Mouse (Mus musculus): ENCODE results near the gene I830077J02Rik. TPM values are rescaled to one million over a fixed set of nuclear protein-coding genes. Genes with fewer than 3 reads are reported as not detected.

Gene I830077J02Rik
- polyA plus RNA-seq, 1 experiment from 2014 or later: 1.5 TPM

DNA sequence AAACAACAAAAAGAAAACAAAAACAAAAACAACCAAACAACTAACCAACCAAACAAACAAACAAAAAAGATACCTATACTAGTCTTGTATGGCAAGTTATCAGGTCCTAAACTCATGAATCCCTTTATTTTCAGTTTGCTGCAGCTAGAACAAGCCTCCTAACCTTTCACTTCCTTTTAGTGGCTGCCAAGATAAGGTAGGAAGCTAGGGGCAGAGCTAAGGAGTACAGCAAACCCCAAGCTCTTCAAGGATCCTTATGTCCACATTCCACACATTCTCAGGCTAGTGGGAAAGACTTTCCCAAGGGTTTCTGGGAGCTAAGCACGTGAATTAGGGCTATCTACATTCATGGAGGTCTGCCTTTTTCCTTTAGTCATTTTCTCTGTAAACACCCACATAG is 17.2 kb downstream of the I830077J02Rik start:
- Histone ChIP-seq H3K4me1 (replicated peaks) (no peaks in the 10 kb centered on the region), H3K27ac (no peak overlapping the region), H3K4me2 (replicated peaks) (no peak overlapping the region), H3K4me3 (replicated peaks) (no peak overlapping the region), H3K36me3 (no peaks in the 10 kb centered on the region), H3K9ac (no peak overlapping the region), H3K9me3 (no peaks in the 10 kb centered on the region), H3K27me3 (replicated peaks) (no peaks in the 10 kb centered on the region)
- WGBS: 15% methylated on average over 1 of the region's 1 CpGs
- ATAC-seq: no peak

DNA sequence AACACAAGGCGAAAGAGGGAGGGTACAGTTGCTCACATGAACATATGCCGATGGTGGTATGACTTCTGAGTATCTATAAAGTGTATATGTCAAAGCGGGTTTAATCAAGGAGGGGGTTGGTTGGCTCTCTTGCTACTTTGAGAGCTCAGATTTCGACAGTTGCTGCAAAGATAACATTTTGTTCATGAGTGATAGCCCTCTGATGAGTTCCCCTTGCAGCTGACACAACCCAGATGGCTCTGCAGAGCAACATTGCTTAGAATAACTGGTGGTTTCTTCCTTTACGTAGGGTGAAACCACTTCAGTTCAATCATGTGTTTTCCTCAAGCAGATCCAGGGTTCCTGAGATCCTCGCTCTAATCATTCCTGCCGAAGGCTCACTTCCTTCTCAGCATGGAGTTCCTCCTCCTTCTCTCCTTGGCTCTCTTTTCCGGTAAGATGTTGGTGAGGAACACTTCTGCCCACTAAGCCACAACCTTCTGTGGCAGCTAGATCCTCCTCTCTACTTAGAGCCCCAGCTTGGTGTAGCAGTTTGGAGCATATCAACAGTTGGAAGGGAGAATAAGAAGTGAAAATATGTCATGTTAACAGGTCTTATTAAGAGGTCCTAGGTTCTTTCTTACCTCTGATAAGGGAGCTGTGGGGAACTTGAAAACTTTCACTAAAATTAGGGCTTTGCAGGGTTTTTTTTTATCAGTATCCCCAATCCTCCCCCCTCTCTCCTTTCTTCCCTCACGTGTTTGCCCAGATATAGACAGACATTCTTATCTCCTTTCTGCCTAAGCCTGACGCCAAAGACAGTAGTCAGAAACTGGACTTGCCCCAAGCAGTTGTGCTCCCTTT is 18.4 kb downstream of the I830077J02Rik start:
- Histone ChIP-seq H3K9ac (no peak overlapping the region), H3K27me3 (replicated peaks) (no peaks in the 10 kb centered on the region), H3K4me1 (replicated peaks) (no peaks in the 10 kb centered on the region), H3K36me3 (no peaks in the 10 kb centered on the region), H3K27ac (no peak overlapping the region), H3K4me2 (replicated peaks) (no peak overlapping the region), H3K4me3 (replicated peaks) (no peak overlapping the region), H3K9me3 (no peaks in the 10 kb centered on the region)
- no peak for ATAC-seq
- 46% methylated on average over 10 of the region's 10 CpGs for WGBS

DNA sequence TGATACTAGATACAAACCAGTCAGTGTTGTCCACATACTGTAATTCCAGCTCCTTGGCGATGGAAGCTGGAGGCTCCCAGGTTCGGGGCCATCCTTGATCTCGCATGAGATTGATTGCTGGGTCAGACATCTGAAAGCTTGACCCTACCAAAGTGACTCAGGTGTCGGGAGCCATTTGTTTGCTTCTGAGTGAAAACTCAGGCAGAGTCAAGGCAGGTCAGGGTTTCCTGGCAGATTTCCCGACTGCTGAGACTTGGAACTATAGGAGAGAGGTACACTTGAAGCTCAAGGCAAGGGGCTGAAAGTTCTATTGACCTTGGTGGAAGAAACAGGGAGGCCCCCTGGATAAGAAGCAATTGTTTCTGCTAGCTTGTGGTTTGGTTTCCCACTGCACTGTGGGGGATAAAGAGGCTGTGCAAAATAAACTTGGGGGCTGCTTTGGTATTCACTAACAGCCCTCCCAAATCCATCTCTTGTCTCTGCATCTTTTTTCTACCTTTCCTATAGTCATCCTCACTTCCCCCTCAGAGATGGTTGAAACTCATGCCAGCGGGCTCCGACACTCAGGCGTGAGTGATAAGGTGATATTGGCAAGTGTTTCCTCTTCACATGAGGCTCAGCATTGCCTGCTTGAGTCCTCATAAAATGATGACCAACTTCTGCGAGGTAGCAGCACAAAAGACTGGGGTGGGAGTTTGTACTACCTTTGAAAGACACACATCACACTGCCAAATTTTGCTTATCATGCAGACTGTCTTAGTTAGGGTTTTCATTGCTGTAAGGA is 20.2 kb downstream of the I830077J02Rik start:
- Histone ChIP-seq H3K4me2 (replicated peaks) (no peak overlapping the region), H3K4me3 (replicated peaks) (no peak overlapping the region), H3K4me1 (replicated peaks) (no peaks in the 10 kb centered on the region), H3K9me3 (no peaks in the 10 kb centered on the region), H3K36me3 (no peaks in the 10 kb centered on the region), H3K9ac (no peak overlapping the region), H3K27me3 (replicated peaks) (no peaks in the 10 kb centered on the region), H3K27ac (no peak overlapping the region)
- no peak for ATAC-seq
- 67% methylated on average over 9 of the region's 9 CpGs for WGBS

DNA sequence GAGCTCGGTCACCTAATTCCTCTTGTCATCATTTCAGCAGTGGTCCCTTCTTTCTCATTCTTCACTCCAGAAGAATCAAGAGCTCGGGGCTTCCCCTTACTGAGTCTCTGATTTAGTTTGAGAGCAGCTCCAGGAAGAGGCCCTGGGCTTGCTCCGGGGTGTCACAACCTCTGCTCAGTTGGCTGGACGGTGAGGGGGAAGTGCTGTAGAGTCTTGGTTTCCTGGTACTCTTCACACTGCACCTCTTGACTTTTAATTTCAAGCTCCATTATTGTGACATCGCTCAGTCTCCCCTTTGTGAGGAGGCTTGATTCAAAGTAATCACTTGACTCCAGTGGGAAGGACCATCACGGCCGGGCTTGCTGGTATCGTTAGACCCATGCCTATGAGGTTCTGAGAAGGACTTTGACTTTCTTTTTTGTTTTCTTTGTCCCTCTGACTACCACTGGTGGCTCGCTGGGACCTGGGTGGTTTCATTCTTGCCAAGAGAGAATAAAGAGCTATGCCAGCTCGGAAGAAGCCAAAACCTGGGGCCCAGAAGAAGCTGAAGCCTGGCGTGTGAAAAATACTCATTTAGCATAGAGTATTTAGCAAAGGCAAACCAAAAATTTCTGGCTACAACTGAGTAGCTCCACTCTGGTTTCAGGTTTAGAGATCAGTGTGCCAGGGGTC is 21.8 kb downstream of the I830077J02Rik start:
- WGBS: 79% methylated on average over 11 of the region's 11 CpGs
- Histone ChIP-seq H3K27me3 (replicated peaks) (no peaks in the 10 kb centered on the region), H3K4me1 (replicated peaks) (no peaks in the 10 kb centered on the region), H3K4me2 (replicated peaks) (no peak overlapping the region), H3K36me3 (no peaks in the 10 kb centered on the region), H3K9ac (no peak overlapping the region), H3K27ac (no peak overlapping the region), H3K9me3 (no peaks in the 10 kb centered on the region), H3K4me3 (replicated peaks) (no peak overlapping the region)
- ATAC-seq: no peak

DNA sequence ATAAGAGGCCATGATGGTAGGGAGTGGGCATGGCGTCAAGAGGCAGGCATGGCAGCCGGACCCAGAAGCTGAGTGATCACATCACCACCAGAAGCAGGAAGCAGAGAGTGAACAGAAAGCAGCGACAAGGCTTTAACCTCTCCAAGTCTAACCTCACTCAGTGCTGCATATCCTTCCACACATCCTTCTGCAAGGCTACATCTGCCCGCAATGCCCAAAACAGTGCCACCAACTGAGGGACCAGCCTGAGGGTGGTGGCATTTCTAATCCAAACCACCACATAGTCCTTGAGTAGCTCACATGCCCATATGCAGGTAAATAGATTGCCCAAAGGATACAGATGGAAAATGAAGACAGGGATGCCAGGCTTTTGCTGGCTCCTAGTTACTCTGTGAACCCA is 23.5 kb downstream of the I830077J02Rik start:
- WGBS: 96% methylated on average over 4 of the region's 4 CpGs
- no peaks in the 10 kb centered on the region for H3K4me1 ChIP-seq (replicated peaks)
- no peak for ATAC-seq
- no peaks in the 10 kb centered on the region for H3K36me3 ChIP-seq
- H3K9ac ChIP-seq: no peak overlapping the region
- H3K9me3 ChIP-seq: no peaks in the 10 kb centered on the region
- no peaks in the 10 kb centered on the region for H3K27me3 ChIP-seq (replicated peaks)
- no peak overlapping the region for H3K4me2 ChIP-seq (replicated peaks)
- H3K4me3 ChIP-seq (replicated peaks): no peak overlapping the region
- H3K27ac ChIP-seq: no peak overlapping the region

DNA sequence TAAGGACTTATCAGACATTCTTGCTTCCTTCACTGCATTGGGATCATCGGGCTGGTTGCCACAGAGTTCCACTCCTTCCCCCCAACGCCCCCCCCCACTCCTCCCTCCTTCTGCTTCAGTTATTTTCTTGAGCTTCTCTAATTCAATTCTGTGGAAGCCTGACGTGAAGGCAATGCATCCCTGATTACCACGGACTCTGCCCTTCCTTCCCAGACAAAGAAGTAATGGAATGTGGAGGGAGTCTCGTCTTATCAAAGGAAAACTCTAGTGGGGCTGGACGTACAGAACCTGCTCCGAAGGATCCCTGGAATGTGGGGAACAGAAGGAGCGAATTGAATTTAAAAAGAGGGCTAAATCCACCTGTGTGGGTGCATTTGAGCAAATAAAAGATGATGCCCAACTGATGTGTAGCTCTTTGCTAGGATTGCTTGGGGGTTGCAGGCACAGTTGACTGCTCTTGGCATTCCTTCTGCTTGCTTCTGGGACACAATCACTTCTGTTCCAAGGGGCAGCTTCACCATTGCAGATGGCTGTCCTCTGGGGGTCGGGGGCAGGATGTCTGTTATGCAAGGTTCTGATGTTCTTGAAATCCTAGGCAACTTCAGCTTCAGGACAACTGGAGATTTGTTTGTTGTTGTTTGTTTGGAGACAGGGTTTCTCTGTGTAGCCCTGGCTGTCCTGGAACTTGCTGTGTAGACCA is 24.4 kb downstream of the I830077J02Rik start:
- Histone ChIP-seq H3K9me3 (no peaks in the 10 kb centered on the region), H3K27me3 (replicated peaks) (no peaks in the 10 kb centered on the region), H3K4me1 (replicated peaks) (no peaks in the 10 kb centered on the region), H3K36me3 (no peaks in the 10 kb centered on the region), H3K27ac (no peak overlapping the region), H3K4me3 (replicated peaks) (no peak overlapping the region), H3K9ac (no peak overlapping the region), H3K4me2 (replicated peaks) (no peak overlapping the region)
- ATAC-seq: no peak
- WGBS: 47% methylated on average over 9 of the region's 9 CpGs

DNA sequence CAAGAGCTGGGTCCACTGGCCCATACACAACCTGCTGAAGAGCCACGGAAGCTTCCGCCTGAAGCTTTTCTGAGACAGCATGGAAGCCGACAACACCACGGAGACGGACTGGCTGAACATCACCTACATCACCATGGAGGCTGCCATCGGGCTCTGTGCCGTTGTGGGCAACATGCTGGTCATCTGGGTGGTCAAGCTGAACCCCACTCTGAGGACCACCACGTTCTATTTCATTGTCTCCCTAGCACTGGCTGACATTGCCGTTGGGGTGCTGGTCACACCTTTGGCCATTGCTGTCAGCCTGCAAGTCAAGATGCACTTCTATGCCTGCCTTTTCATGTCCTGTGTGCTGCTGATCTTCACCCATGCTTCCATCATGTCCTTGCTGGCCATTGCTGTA is 27.7 kb downstream of the I830077J02Rik start:
- H3K36me3 ChIP-seq: no peaks in the 10 kb centered on the region
- H3K9me3 ChIP-seq: no peaks in the 10 kb centered on the region
- 91% methylated on average over 9 of the region's 9 CpGs for WGBS
- no peak overlapping the region for H3K4me3 ChIP-seq (replicated peaks)
- no peak overlapping the region for H3K9ac ChIP-seq
- no peaks in the 10 kb centered on the region for H3K27me3 ChIP-seq (replicated peaks)
- ATAC-seq: no peak
- H3K4me1 ChIP-seq (replicated peaks): no peaks in the 10 kb centered on the region
- no peak overlapping the region for H3K27ac ChIP-seq
- no peak overlapping the region for H3K4me2 ChIP-seq (replicated peaks)

DNA sequence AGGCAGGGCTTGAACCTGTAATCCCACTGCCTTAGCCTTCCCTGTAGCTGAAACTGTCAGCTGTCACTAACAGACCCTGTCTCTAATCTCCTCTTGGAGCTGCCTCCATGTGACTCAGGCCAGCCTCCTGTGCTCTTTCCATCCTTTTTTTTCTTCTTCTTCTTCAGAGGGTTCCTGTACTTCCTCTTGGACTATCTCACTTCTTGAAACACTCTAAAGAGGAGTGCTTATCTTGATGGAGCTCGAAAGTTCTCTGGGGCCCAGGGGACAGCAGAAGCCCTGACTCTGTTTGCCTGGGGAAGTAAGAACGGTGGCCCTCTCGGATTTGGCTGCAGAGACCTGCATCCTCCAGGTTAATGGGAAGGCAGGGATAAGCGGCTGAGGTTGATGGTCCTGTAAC is 28.3 kb downstream of the I830077J02Rik start:
- H3K9ac ChIP-seq: no peak overlapping the region
- no peaks in the 10 kb centered on the region for H3K36me3 ChIP-seq
- 57% methylated on average over 4 of the region's 4 CpGs for WGBS
- ATAC-seq: no peak
- no peaks in the 10 kb centered on the region for H3K27me3 ChIP-seq (replicated peaks)
- no peaks in the 10 kb centered on the region for H3K4me1 ChIP-seq (replicated peaks)
- no peaks in the 10 kb centered on the region for H3K9me3 ChIP-seq
- H3K27ac ChIP-seq: no peak overlapping the region
- no peak overlapping the region for H3K4me2 ChIP-seq (replicated peaks)
- H3K4me3 ChIP-seq (replicated peaks): no peak overlapping the region

DNA sequence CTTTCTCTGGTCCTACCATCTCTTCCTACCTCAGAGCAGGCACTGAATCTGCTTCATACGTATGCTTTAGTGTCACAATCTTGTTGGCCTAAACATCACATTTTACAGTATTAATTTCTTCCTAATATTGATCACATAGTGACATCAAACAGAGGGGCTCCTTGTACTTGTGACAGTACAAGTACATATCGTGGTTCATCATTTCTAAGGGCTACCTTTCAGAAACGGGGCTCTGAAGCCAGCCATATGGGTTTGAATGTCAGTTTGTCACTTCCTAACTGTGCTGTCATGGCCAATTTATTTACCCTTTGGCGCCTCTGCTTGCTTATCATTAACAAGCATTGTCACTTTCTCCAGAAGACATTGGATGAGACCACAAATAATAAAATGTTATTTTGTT is 31.0 kb downstream of the I830077J02Rik start:
- Histone ChIP-seq H3K9ac (no peak overlapping the region), H3K4me1 (replicated peaks) (no peaks in the 10 kb centered on the region), H3K27ac (no peak overlapping the region), H3K4me3 (replicated peaks) (no peak overlapping the region), H3K27me3 (replicated peaks) (no peaks in the 10 kb centered on the region), H3K9me3 (no peaks in the 10 kb centered on the region), H3K36me3 (no peaks in the 10 kb centered on the region), H3K4me2 (replicated peaks) (no peak overlapping the region)
- WGBS: 69% methylated on average over 4 of the region's 4 CpGs
- ATAC-seq: no peak

DNA sequence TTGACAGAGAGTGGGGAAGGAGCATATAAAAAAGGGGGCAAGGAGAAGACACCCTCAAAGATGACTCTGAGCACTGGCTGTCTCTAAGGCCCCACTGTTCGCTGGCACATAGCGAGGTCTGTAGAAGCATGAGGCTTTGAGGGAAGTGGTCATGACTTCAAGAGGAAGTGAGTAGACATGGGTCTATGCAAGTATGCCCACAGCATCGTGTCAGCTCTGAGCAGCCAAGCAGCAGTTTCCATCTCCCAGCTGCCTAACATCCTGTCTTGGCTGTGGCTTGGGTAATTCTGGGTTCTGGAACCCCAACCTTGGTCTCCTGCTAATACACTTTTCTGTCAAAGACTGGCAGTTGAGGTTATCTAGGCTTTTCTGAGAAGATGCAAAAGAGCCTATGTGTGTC is 31.7 kb downstream of the I830077J02Rik start:
- Histone ChIP-seq H3K4me2 (replicated peaks) (no peak overlapping the region), H3K27ac (no peak overlapping the region), H3K4me1 (replicated peaks) (no peaks in the 10 kb centered on the region), H3K9ac (no peak overlapping the region), H3K4me3 (replicated peaks) (no peak overlapping the region), H3K36me3 (no peaks in the 10 kb centered on the region), H3K9me3 (no peaks in the 10 kb centered on the region), H3K27me3 (replicated peaks) (no peaks in the 10 kb centered on the region)
- no peak for ATAC-seq
- WGBS: 76% methylated on average over 3 of the region's 3 CpGs

DNA sequence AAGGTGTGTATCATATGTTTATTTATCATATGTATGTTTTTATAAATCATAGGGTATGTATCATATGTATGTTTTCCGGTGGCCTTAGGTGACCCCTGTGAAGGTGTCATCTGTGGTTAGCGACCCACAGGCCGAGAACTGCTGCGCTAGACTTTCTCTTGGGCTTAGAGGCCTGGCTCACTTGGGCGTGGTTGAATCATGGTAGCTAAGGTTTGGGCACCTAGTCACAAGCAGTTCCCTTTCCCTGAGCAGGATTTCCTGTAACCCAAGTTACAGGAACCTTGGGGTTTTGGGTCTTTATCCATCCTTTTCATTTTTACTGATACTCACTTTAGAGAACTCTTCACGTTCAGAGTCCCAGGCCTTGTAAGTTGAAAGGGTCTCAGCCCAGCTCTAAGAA is 32.2 kb downstream of the I830077J02Rik start:
- H3K4me3 ChIP-seq (replicated peaks): no peak overlapping the region
- no peak for ATAC-seq
- H3K9ac ChIP-seq: no peak overlapping the region
- no peak overlapping the region for H3K4me2 ChIP-seq (replicated peaks)
- no peaks in the 10 kb centered on the region for H3K27me3 ChIP-seq (replicated peaks)
- 78% methylated on average over 6 of the region's 6 CpGs for WGBS
- H3K36me3 ChIP-seq: no peaks in the 10 kb centered on the region
- H3K9me3 ChIP-seq: no peaks in the 10 kb centered on the region
- no peak overlapping the region for H3K27ac ChIP-seq
- peaks cover 3% of the 10 kb centered on the region; the same call in 1 of the 2 replicates for H3K4me1 ChIP-seq (replicated peaks)
